Mouse (Mus musculus): Measurements from ENCODE around the gene Capns2. TPM values are rescaled to one million over a fixed set of nuclear protein-coding genes. Genes with fewer than 3 reads are reported as not detected.
"Not testable (repeated sequence)": the region's sequence is repeated elsewhere in the genome, so short reads cannot be mapped to it uniquely, and the experiment has no call there.

Capns2 gene
- polyA plus RNA-seq, 1 experiment from 2014 or later: not detected

GRCm38 (mm10) chr8:92883771-92884170, 17.4 kb upstream of the Capns2 start:
- 82% methylated on average over 2 of the region's 2 CpGs for WGBS
- H3K27me3 ChIP-seq (replicated peaks; ENCODE audit: low read depth, poor library complexity, severe bottlenecking): no peaks in the 10 kb centered on the region
- no peaks in the 10 kb centered on the region for H3K9me3 ChIP-seq
- H3K4me3 ChIP-seq: no peak overlapping the region
- H3K36me3 ChIP-seq (replicated peaks): peaks cover 8% of the 10 kb centered on the region
- no peak for DNase-seq (ENCODE audit: low spot score)
- H3K4me1 ChIP-seq: peaks cover 5% of the 10 kb centered on the region; the same call in 1 of the 2 replicates
- H3K27ac ChIP-seq (replicated peaks): no peak overlapping the region

GRCm38 (mm10) chr8:92892216-92892615, 9.0 kb upstream of the Capns2 start:
- not testable (repeated sequence) for H3K9me3 ChIP-seq; H3K27me3 ChIP-seq (replicated peaks; ENCODE audit: low read depth, poor library complexity, severe bottlenecking); DNase-seq (ENCODE audit: low spot score); H3K27ac ChIP-seq (replicated peaks); H3K36me3 ChIP-seq (replicated peaks); H3K4me1 ChIP-seq; H3K4me3 ChIP-seq
- 79% methylated on average over 3 of the region's 3 CpGs for WGBS

GRCm38 (mm10) chr8:92893870-92894269, 7.3 kb upstream of the Capns2 start:
- WGBS: 62% methylated on average over 2 of the region's 2 CpGs
- no peak for DNase-seq (ENCODE audit: low spot score)

GRCm38 (mm10) chr8:92895053-92895452, 6.2 kb upstream of the Capns2 start:
- Histone ChIP-seq H3K4me3 (no peak overlapping the region), H3K9me3 (no peaks in the 10 kb centered on the region), H3K27me3 (replicated peaks; ENCODE audit: low read depth, poor library complexity, severe bottlenecking) (no peaks in the 10 kb centered on the region), H3K4me1 (peaks cover 9% of the 10 kb centered on the region), H3K36me3 (replicated peaks) (no peaks in the 10 kb centered on the region), H3K27ac (replicated peaks) (no peak overlapping the region)
- DNase-seq (ENCODE audit: low spot score): no peak
- 91% methylated on average over 7 of the region's 7 CpGs for WGBS

More at GRCm38 (mm10) chr8:92893870-92894269, 7.3 kb upstream of the Capns2 start:
- Histone ChIP-seq H3K4me1 (peaks cover 9% of the 10 kb centered on the region), H3K27me3 (replicated peaks; ENCODE audit: low read depth, poor library complexity, severe bottlenecking) (no peaks in the 10 kb centered on the region), H3K4me3 (no peak overlapping the region), H3K36me3 (replicated peaks) (no peaks in the 10 kb centered on the region), H3K27ac (replicated peaks) (no peak overlapping the region), H3K9me3 (no peaks in the 10 kb centered on the region)

GRCm38 (mm10) chr8:92896056-92896455, 5.2 kb upstream of the Capns2 start:
- WGBS: 66% methylated on average over 1 of the region's 1 CpGs
- DNase-seq (ENCODE audit: low spot score): no peak
- Histone ChIP-seq H3K36me3 (replicated peaks) (no peaks in the 10 kb centered on the region), H3K4me1 (peaks cover 9% of the 10 kb centered on the region), H3K4me3 (no peak overlapping the region), H3K27ac (replicated peaks) (no peak overlapping the region), H3K9me3 (no peaks in the 10 kb centered on the region), H3K27me3 (replicated peaks; ENCODE audit: low read depth, poor library complexity, severe bottlenecking) (no peaks in the 10 kb centered on the region)

GRCm38 (mm10) chr8:92896611-92897010, 4.6 kb upstream of the Capns2 start:
- no peaks in the 10 kb centered on the region for H3K27me3 ChIP-seq (replicated peaks; ENCODE audit: low read depth, poor library complexity, severe bottlenecking)
- no peak for DNase-seq (ENCODE audit: low spot score)
- WGBS: 82% methylated on average over 5 of the region's 5 CpGs
- peaks cover 9% of the 10 kb centered on the region for H3K4me1 ChIP-seq
- H3K4me3 ChIP-seq: no peak overlapping the region
- no peaks in the 10 kb centered on the region for H3K36me3 ChIP-seq (replicated peaks)
- H3K27ac ChIP-seq (replicated peaks): no peak overlapping the region
- H3K9me3 ChIP-seq: no peaks in the 10 kb centered on the region

GRCm38 (mm10) chr8:92897794-92898193, 3.4 kb upstream of the Capns2 start:
- no peak overlapping the region for H3K4me3 ChIP-seq
- H3K36me3 ChIP-seq (replicated peaks): no peaks in the 10 kb centered on the region
- DNase-seq (ENCODE audit: low spot score): no peak
- H3K27ac ChIP-seq (replicated peaks): no peak overlapping the region
- peaks cover 9% of the 10 kb centered on the region for H3K4me1 ChIP-seq
- 85% methylated on average over 4 of the region's 4 CpGs for WGBS
- no peaks in the 10 kb centered on the region for H3K9me3 ChIP-seq
- H3K27me3 ChIP-seq (replicated peaks; ENCODE audit: low read depth, poor library complexity, severe bottlenecking): no peaks in the 10 kb centered on the region

- DNase-seq (ENCODE audit: low spot score): no peak
Measured at GRCm38 (mm10) chr8:92899590-92899989, 1.6 kb upstream of the Capns2 start.

GRCm38 (mm10) chr8:92902981-92903380, 1.8 kb downstream of the Capns2 start:
- no peak overlapping the region for H3K4me3 ChIP-seq
- no peaks in the 10 kb centered on the region for H3K9me3 ChIP-seq
- H3K4me1 ChIP-seq: 0 out of 2 replicates have a peak, but pooled peaks cover 5% of the 10 kb centered on the region
- no peak for DNase-seq (ENCODE audit: low spot score)
- H3K27ac ChIP-seq (replicated peaks): no peak overlapping the region
- WGBS: 78% methylated on average over 2 of the region's 2 CpGs
- no peaks in the 10 kb centered on the region for H3K27me3 ChIP-seq (replicated peaks; ENCODE audit: low read depth, poor library complexity, severe bottlenecking)
- no peaks in the 10 kb centered on the region for H3K36me3 ChIP-seq (replicated peaks)

More at GRCm38 (mm10) chr8:92899590-92899989, 1.6 kb upstream of the Capns2 start:
- H3K27ac ChIP-seq (replicated peaks): no peak overlapping the region
- H3K36me3 ChIP-seq (replicated peaks): no peaks in the 10 kb centered on the region
- no peak overlapping the region for H3K4me3 ChIP-seq
- WGBS: 84% methylated on average over 9 of the region's 9 CpGs
- H3K27me3 ChIP-seq (replicated peaks; ENCODE audit: low read depth, poor library complexity, severe bottlenecking): no peaks in the 10 kb centered on the region
- no peaks in the 10 kb centered on the region for H3K9me3 ChIP-seq
- 0 out of 2 replicates have a peak, but pooled peaks cover 5% of the 10 kb centered on the region for H3K4me1 ChIP-seq

GRCm38 (mm10) chr8:92903488-92904135, 2.4 kb downstream of the Capns2 start:
- H3K27me3 ChIP-seq (replicated peaks; ENCODE audit: low read depth, poor library complexity, severe bottlenecking): no peaks in the 10 kb centered on the region
- 90% methylated on average over 11 of the region's 11 CpGs for WGBS
- no peak overlapping the region for H3K4me3 ChIP-seq
- H3K9me3 ChIP-seq: no peaks in the 10 kb centered on the region
- H3K4me1 ChIP-seq: 0 out of 2 replicates have a peak, but pooled peaks cover 5% of the 10 kb centered on the region
- no peak overlapping the region for H3K27ac ChIP-seq (replicated peaks)
- no peak for DNase-seq (ENCODE audit: low spot score)
- no peaks in the 10 kb centered on the region for H3K36me3 ChIP-seq (replicated peaks)

GRCm38 (mm10) chr8:92906553-92906952, 5.3 kb downstream of the Capns2 start:
- no peak overlapping the region for H3K4me3 ChIP-seq
- 0 out of 2 replicates have a peak, but pooled peaks cover 5% of the 10 kb centered on the region for H3K4me1 ChIP-seq
- H3K27ac ChIP-seq (replicated peaks): no peak overlapping the region
- no peaks in the 10 kb centered on the region for H3K9me3 ChIP-seq
- H3K27me3 ChIP-seq (replicated peaks; ENCODE audit: low read depth, poor library complexity, severe bottlenecking): no peaks in the 10 kb centered on the region
- WGBS: 98% methylated on average over 9 of the region's 9 CpGs
- no peak for DNase-seq (ENCODE audit: low spot score)
- no peaks in the 10 kb centered on the region for H3K36me3 ChIP-seq (replicated peaks)

- no peak overlapping the region for H3K4me3 ChIP-seq
- 83% methylated on average over 2 of the region's 2 CpGs for WGBS
- H3K36me3 ChIP-seq (replicated peaks): no peaks in the 10 kb centered on the region
- no peak overlapping the region for H3K27ac ChIP-seq (replicated peaks)
- no peaks in the 10 kb centered on the region for H3K4me1 ChIP-seq
- no peaks in the 10 kb centered on the region for H3K27me3 ChIP-seq (replicated peaks; ENCODE audit: low read depth, poor library complexity, severe bottlenecking)
- no peaks in the 10 kb centered on the region for H3K9me3 ChIP-seq
- no peak for DNase-seq (ENCODE audit: low spot score)
Measured at GRCm38 (mm10) chr8:92908448-92908847, 7.2 kb downstream of the Capns2 start.

- WGBS: 81% methylated on average over 3 of the region's 3 CpGs
- no peaks in the 10 kb centered on the region for H3K36me3 ChIP-seq (replicated peaks)
- no peaks in the 10 kb centered on the region for H3K9me3 ChIP-seq
- no peaks in the 10 kb centered on the region for H3K27me3 ChIP-seq (replicated peaks; ENCODE audit: low read depth, poor library complexity, severe bottlenecking)
- H3K4me1 ChIP-seq: no peaks in the 10 kb centered on the region
- no peak for DNase-seq (ENCODE audit: low spot score)
- H3K27ac ChIP-seq (replicated peaks): no peak overlapping the region
- no peak overlapping the region for H3K4me3 ChIP-seq
Measured at GRCm38 (mm10) chr8:92911477-92911876, 10.3 kb downstream of the Capns2 start.
